Mouse (Mus musculus) embryonic facial prominence, embryonic 13.5 days (tissue): ENCODE measurements around the gene Carmil1. TPM values are rescaled to one million over a fixed set of nuclear protein-coding genes. Genes with fewer than 3 reads are reported as not detected.

Source experiments
- ATAC-seq: fragments of 200-750 bp; cut with Nextera tagmentation; 2 replicates; pipeline ENCODE4 v1.8.0; 2017; ENCODE audit warnings: low read depth; ENCODE audit not compliant: insufficient number of reproducible peaks, insufficient read depth, low FRiP score, low TSS enrichment
- H3K27ac ChIP-seq: fragments of 300-500 bp; sonication (generic); 2 replicates; pipeline ENCODE4 v1.5.1; 2015; ENCODE audit warnings: moderate library complexity, mild to moderate bottlenecking, inconsistent platforms
- H3K27me3 ChIP-seq: fragments of 300-500 bp; sonication (generic); 2 replicates; pipeline ENCODE4 v1.6.1; 2015; ENCODE audit warnings: mild to moderate bottlenecking, inconsistent platforms
- H3K36me3 ChIP-seq: fragments of 300-500 bp; sonication (generic); 2 replicates; pipeline ENCODE4 v1.6.1; 2015; ENCODE audit warnings: mild to moderate bottlenecking, inconsistent platforms
- H3K4me1 ChIP-seq: fragments of 300-500 bp; sonication (generic); 2 replicates; pipeline ENCODE4 v1.6.1; 2015; ENCODE audit warnings: inconsistent platforms
- H3K4me2 ChIP-seq: fragments of 300-500 bp; sonication (generic); 2 replicates; pipeline ENCODE4 v1.6.1; 2015; ENCODE audit warnings: moderate library complexity, mild to moderate bottlenecking, inconsistent platforms
- H3K4me3 ChIP-seq: fragments of 300-500 bp; sonication (generic); 2 replicates; pipeline ENCODE4 v1.5.1; 2015; ENCODE audit warnings: mild to moderate bottlenecking, inconsistent platforms
- H3K9ac ChIP-seq: fragments of 300-500 bp; sonication (generic); 2 replicates; pipeline ENCODE4 v1.6.1; 2015; ENCODE audit warnings: mild to moderate bottlenecking, inconsistent platforms
- H3K9me3 ChIP-seq: fragments of 300-500 bp; sonication (generic); 2 replicates; pipeline ENCODE4 v1.6.1; 2016; ENCODE audit warnings: inconsistent platforms
- WGBS: fragments of 180-500 bp; shearing (Covaris S2); methylation state at CpG from one replicate; pipeline ENCODE4 v1.1.7; 2015; ENCODE audit warnings: mixed read lengths; 5-methylcytosine and 5-hydroxymethylcytosine counted together
- polyA plus RNA-seq: library from polyadenylated mRNA; unstranded; fragments of >200 nt; fragmentation: Nextera tagmentation; extraction: Ambion mirVana; gene quantifications from 2 replicates; pipeline ENCODE4 v1.2.1, GENCODE M21; 2015

The Carmil1 gene
- 47.5 and 50.0 TPM in 2 replicates for polyA plus RNA-seq

DNA sequence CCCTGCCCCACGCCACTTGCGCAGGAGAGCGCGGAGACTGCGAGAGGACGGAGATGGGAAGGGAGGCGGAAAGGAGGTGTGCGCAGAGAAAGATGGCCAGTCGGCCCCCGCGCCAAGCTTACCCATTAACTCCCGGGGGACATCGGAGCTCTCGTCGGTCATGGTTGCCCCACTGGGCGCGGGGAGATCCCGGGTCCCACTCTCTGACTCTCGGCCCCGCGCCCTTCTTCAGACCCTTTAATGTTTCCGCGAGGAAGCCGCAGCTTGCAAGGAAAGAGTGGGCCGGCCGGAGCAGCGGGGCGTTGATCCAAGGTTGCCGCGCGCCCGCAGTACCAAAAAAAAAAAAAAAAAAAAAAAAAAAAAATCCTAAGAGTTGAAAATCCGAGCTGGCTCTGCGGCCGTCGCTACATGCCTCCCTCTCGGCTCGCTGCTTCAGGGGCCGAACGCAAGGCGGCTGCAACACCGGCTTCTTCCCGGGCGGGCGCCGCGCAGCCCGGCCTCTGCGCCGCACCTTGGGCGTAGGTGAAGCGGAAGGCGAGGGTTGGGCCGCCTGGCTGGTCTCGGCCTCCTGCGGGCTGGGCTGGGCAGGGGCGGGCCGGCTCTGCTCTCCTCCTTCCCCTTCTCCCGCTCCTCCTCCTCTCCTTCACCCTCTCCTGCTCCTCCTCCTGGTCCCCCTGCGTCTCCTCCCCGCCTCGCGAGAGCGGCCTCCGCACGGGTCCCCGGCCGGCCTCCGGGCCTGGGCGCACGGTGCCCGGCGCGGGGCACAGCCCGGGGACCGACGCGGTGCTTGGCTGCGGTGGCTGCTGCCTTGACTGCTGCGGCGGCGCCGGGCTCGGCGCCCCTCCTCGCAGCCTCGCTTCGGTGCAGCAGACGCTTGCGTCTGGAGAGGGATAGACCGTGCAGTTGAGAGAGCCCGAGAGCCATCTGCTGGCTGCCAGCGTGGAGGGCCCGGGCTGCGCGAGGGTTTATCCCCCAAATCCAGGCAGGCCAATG is at the start of gene Carmil1:
TSS of gene Carmil1 (minus strand) at position 357 of the 993 bp plus-strand sequence.
- peak within 1 kb of the TSS; percentile 81 for H3K9ac ChIP-seq
- peak within 1 kb of the TSS; percentile 90 for H3K4me2 ChIP-seq
- no peaks in the 10 kb centered on the region for H3K36me3 ChIP-seq
- peak within 1 kb of the TSS; percentile 96 for H3K27ac ChIP-seq
- no peaks in the 10 kb centered on the region for H3K9me3 ChIP-seq
- ATAC-seq: peak; percentile 96
- peaks cover 28% of the 10 kb centered on the region for H3K4me1 ChIP-seq
- peak within 1 kb of the TSS; percentile 72 for H3K4me3 ChIP-seq
- no peaks in the 10 kb centered on the region for H3K27me3 ChIP-seq
- WGBS: under 1% methylated on average over 78 of the region's 96 CpGs

DNA sequence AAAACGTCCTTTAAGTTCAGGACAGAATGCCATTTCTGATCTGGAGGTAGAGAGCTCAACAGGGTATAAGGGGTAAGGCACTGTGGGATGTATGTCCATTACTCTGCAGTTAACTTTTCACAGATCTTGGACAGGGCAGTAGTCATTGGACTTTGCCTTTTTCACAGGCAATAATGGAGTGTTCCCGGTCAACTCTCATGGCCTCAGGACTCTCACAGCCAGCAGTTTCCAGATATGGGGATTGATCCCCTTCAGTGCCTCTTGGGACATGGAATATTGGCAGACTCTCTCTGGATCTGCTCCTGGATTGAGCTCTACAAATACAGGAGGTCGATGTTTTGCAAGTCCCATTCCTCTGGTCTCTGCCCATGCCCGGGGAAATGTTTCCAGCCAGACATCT is 49.5 kb upstream of the Carmil1 start:
- Histone ChIP-seq H3K27me3 (no peaks in the 10 kb centered on the region), H3K9me3 (no peaks in the 10 kb centered on the region), H3K4me2 (no peak overlapping the region), H3K4me1 (no peaks in the 10 kb centered on the region), H3K4me3 (no peak overlapping the region), H3K9ac (no peak overlapping the region), H3K27ac (no peak overlapping the region), H3K36me3 (no peaks in the 10 kb centered on the region)
- 76% methylated on average over 4 of the region's 4 CpGs for WGBS
- ATAC-seq: no peak

DNA sequence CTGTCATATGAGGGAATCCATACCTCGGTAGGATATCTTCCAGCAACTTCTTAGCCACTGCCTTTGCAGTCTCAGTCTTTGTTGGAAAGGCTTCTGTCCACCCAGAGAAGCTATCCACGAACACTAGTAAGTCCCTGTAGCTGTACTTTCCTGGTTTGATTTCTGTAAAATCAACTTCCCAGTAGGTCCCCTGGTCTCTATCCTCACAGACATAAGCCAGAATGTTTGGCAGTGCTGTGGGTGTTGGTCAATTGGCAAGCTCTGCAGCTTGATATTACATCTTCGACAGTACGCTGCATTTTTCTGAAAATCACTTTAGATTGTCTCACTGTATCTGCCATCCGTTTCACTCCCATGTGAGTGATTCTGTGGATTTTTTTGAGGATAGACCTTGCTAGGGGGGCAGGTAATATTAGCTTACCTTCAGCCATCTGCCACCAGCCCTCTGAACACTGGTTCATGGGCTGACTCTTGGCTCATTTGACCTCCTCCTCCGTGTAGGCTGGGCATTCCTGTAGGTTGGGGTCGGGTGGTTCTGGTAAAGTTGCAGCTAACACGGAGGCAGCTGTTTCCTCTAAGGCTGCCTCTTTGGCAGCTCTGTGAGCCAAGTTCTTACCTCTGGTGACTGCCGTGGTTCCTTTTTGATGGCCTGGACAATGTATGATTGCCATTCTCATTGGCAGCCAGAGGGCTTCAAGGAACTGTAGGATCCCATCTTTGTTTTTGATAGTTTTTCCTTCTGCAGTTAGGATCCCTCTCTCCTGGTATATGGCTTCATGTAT is 47.6 kb upstream of the Carmil1 start:
- Histone ChIP-seq H3K9me3 (no peaks in the 10 kb centered on the region), H3K4me2 (no peak overlapping the region), H3K36me3 (no peaks in the 10 kb centered on the region), H3K27ac (no peak overlapping the region), H3K4me1 (no peaks in the 10 kb centered on the region), H3K4me3 (no peak overlapping the region), H3K27me3 (no peaks in the 10 kb centered on the region), H3K9ac (no peak overlapping the region)
- no peak for ATAC-seq
- 74% methylated on average over 9 of the region's 9 CpGs for WGBS

DNA sequence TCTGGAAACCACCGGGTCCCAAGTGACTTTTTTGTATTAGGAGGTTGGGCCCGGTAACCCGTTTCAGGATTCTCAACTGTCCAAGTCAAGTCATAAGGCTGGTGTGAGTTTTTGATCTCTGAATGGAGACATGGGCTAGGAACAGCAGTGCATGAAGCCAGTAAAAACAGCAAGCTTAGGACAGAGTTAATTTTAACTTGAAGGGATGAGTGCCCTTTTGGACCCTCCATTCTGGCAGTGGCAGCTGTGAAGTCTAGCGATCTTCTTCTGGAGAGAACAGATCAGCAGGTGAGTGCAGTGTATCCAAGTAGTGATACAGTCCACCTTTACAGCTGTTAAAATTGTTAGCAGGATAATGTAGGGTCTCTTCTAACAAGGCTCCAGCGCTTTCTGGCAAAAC is 46.6 kb upstream of the Carmil1 start, which contains the start of gene Cmah:
TSS of gene Cmah (plus strand) at position 204 of the 400 bp plus-strand sequence.
- H3K4me1 ChIP-seq: no peaks in the 10 kb centered on the region
- WGBS: 79% methylated on average over 5 of the region's 5 CpGs

DNA sequence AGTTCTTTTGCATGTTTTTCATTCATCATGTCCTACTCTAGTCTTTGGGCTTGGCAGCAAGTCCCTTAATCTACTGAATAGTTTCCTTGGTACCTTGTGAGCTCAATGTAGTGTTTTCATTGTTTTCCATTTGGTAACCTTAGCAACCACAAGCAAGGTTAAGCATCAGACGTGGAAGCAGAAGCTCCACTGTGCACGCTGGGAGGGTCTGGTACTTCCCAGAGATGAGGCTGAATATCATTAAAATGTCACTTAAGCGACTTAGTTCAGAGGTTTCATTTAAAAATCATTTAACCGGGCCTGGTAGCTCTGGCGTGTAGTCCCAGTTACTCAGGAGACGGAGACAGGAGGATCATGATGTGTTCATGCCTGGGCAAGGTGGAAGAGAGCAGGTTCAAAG is 40.7 kb upstream of the Carmil1 start:
- no peaks in the 10 kb centered on the region for H3K27me3 ChIP-seq
- H3K4me1 ChIP-seq: peaks cover 4% of the 10 kb centered on the region; the same call in 1 of the 2 replicates
- no peaks in the 10 kb centered on the region for H3K36me3 ChIP-seq
- H3K9ac ChIP-seq: no peak overlapping the region
- no peak for ATAC-seq
- no peak overlapping the region for H3K4me3 ChIP-seq
- H3K9me3 ChIP-seq: no peaks in the 10 kb centered on the region
- WGBS: 70% methylated on average over 6 of the region's 6 CpGs
- H3K4me2 ChIP-seq: no peak overlapping the region
- no peak overlapping the region for H3K27ac ChIP-seq

More for the DNA sequence above, 46.6 kb upstream of the Carmil1 start, which contains the start of gene Cmah:
- no peak within 1 kb of the TSS for H3K4me2 ChIP-seq
- H3K36me3 ChIP-seq: no peaks in the 10 kb centered on the region
- ATAC-seq: no peak
- H3K27ac ChIP-seq: no peak within 1 kb of the TSS
- no peak within 1 kb of the TSS for H3K9ac ChIP-seq
- H3K27me3 ChIP-seq: no peaks in the 10 kb centered on the region
- H3K4me3 ChIP-seq: no peak within 1 kb of the TSS
- H3K9me3 ChIP-seq: no peaks in the 10 kb centered on the region

DNA sequence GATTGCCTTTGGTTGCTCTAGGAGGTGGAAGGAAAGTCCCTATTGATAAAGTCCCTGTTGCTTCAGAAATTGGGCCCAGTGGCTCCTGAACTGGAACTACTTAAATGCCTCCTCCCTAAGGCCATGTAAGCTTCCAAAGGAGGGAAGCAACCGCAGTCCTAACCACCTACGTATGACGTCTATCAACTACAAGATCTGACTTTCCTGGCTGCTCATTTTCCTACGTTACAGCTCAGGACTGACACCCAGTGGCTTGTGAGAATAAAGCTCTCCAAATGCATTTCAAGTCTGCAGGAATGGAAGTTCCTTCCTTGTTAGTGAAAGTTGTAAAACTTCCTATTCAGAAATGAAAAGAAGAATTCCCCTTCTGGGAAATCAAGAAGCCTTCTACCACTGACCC is 38.0 kb upstream of the Carmil1 start:
- WGBS: 11% methylated on average over 4 of the region's 4 CpGs
- H3K9me3 ChIP-seq: no peaks in the 10 kb centered on the region
- H3K4me1 ChIP-seq: peaks cover 4% of the 10 kb centered on the region; the same call in 1 of the 2 replicates
- H3K27ac ChIP-seq: no peak overlapping the region
- H3K9ac ChIP-seq: no peak overlapping the region
- no peak overlapping the region for H3K4me2 ChIP-seq
- H3K36me3 ChIP-seq: no peaks in the 10 kb centered on the region
- no peak for ATAC-seq
- H3K27me3 ChIP-seq: no peaks in the 10 kb centered on the region
- H3K4me3 ChIP-seq: no peak overlapping the region

DNA sequence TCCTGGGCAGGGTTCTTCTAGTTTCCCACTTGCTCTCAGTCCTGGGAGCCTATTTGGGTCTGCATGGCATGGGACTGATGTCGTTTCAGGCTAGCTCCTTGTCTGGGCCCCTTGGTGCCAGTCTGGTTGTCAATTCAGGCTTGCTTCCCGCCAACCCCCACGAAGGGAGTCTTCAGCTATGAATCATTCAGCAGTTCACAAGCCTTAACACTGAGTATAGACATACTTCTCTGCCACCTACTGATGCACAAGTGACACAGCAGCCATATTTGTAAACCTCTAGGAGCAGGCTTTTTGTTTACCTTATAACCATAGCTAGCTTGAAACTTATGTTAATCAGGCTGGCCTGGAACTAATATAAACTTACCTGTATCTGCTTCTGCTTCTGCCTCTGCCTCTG is 36.0 kb upstream of the Carmil1 start:
- WGBS: 78% methylated on average over 3 of the region's 3 CpGs
- H3K4me2 ChIP-seq: no peak overlapping the region
- ATAC-seq: no peak

DNA sequence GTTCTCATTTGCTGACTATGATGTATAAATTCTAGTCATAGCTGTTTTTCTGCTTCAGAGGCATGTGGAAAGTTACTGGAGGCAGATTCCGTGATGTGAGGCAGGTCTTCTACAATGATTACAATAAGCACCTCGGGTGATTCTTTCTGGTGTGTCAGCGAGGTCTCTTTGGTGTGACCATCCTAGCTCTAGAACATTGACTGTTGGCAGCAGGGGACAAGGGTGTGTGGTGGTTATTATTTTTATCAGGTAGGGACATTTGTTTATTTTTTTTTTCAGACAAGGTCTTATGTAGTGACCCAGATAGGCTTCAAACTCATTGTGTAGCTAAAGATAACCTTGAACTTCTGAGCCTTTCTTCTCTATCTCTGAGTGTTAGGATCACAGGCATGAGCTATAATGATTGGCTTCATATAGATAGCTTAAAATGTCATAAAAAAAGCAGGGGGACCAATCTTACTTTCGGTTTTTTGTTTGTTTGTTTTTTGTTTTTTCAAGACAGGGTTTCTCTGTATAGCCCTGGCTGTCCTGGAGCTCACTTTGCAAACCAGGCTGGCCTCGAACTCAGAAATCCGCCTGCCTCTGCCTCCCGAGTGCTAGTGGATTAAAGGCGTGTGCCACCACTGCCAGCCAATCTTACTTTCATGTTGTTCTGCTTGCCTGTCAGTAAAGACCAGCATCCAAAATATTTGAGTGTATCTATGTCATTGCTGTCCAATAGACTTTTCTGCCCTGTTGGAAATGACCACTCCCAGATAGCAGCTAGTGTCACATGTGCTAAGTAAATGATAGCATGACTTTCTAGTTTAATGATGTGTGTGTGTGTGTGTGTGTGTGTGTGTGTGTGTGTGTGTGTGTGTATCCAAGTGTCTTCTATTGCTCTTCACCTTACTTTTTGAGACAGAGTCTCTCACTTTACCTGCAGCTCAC is 30.7 kb upstream of the Carmil1 start:
- no peaks in the 10 kb centered on the region for H3K27me3 ChIP-seq
- no peaks in the 10 kb centered on the region for H3K9me3 ChIP-seq
- H3K4me2 ChIP-seq: no peak overlapping the region
- WGBS: 87% methylated on average over 8 of the region's 8 CpGs
- no peaks in the 10 kb centered on the region for H3K36me3 ChIP-seq
- no peak overlapping the region for H3K9ac ChIP-seq
- no peak overlapping the region for H3K27ac ChIP-seq
- H3K4me3 ChIP-seq: no peak overlapping the region
- ATAC-seq: no peak
- no peaks in the 10 kb centered on the region for H3K4me1 ChIP-seq

More for the DNA sequence above, 36.0 kb upstream of the Carmil1 start:
- H3K27me3 ChIP-seq: no peaks in the 10 kb centered on the region
- H3K4me1 ChIP-seq: peaks cover 4% of the 10 kb centered on the region; the same call in 1 of the 2 replicates
- H3K27ac ChIP-seq: no peak overlapping the region
- no peak overlapping the region for H3K4me3 ChIP-seq
- no peak overlapping the region for H3K9ac ChIP-seq
- no peaks in the 10 kb centered on the region for H3K36me3 ChIP-seq
- no peaks in the 10 kb centered on the region for H3K9me3 ChIP-seq

DNA sequence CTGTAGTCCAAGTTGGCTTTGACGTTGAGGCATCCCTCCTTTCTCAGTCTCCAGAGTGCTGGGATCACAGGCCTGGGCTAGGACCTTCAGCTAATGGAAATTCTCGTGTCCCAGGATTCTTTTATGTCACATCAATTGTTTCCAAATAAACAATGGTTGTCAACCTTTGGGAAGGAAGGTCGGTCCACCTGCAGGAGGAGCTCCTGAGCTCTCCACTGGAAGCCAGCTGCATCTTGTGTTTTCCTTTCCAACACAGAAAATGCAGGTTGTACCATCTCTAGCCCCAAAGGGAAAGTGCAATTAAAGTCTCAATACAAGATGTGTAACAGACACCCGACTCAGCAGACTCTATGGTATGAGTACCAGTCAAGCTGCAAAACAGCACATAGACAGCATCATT is 25.7 kb upstream of the Carmil1 start:
- H3K4me3 ChIP-seq: no peak overlapping the region
- H3K4me2 ChIP-seq: no peak overlapping the region
- 47% methylated on average over 4 of the region's 4 CpGs for WGBS
- ATAC-seq: no peak
- no peaks in the 10 kb centered on the region for H3K27me3 ChIP-seq
- no peak overlapping the region for H3K27ac ChIP-seq
- H3K9me3 ChIP-seq: no peaks in the 10 kb centered on the region
- H3K36me3 ChIP-seq: no peaks in the 10 kb centered on the region
- H3K4me1 ChIP-seq: no peaks in the 10 kb centered on the region
- no peak overlapping the region for H3K9ac ChIP-seq

DNA sequence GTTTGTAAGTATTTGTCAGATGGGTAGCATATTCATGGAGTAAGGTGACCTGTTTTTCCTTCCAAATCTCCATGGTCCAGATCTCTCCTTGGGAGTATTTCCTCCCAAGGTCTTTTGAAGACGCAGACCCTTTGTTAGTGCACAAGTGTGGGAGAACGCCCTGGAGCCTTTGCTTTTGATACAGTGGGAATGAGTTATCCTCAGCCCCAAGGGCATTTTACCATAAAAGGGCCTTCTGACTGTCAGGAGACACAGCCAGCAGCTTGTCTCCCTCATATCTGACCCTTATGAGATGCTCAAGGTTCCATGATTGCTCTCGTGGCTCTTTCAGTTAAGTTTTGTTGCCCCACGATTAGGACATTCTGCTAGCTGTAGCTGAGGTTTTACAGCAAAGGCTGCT is 24.9 kb upstream of the Carmil1 start:
- H3K4me2 ChIP-seq: no peak overlapping the region
- H3K4me3 ChIP-seq: no peak overlapping the region
- H3K36me3 ChIP-seq: no peaks in the 10 kb centered on the region
- no peak overlapping the region for H3K27ac ChIP-seq
- no peaks in the 10 kb centered on the region for H3K9me3 ChIP-seq
- H3K4me1 ChIP-seq: no peaks in the 10 kb centered on the region
- no peak overlapping the region for H3K9ac ChIP-seq
- no peaks in the 10 kb centered on the region for H3K27me3 ChIP-seq
- 58% methylated on average over 4 of the region's 4 CpGs for WGBS
- ATAC-seq: no peak

DNA sequence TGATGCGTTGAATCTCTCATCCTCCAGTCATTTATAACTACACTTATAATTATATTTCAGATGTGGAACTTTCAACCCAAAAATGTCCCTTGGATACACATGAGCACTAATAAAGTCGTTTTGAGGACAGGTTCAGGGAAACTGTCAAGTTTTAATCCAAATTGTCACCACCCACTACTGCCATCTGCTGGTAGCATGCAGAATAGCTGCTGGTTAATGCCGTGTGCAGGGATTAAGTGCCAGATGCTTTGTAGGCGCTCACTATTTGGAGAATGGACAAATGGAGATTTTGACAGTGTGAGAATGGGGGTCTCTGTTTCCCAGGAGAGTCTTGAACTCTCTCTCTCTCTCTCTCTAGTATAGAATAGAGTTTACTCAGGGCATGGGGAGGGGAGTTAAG is 16.7 kb upstream of the Carmil1 start:
- H3K27ac ChIP-seq: no peak overlapping the region
- no peak overlapping the region for H3K4me2 ChIP-seq
- H3K27me3 ChIP-seq: no peaks in the 10 kb centered on the region
- H3K9me3 ChIP-seq: no peaks in the 10 kb centered on the region
- no peak overlapping the region for H3K9ac ChIP-seq
- no peaks in the 10 kb centered on the region for H3K36me3 ChIP-seq
- H3K4me1 ChIP-seq: no peaks in the 10 kb centered on the region
- no peak for ATAC-seq
- WGBS: 15% methylated on average over 4 of the region's 4 CpGs
- H3K4me3 ChIP-seq: no peak overlapping the region
